Mouse (Mus musculus) ES-Bruce4 (cell line): ENCODE measurements around the gene C1qtnf1. TPM values are rescaled to one million over a fixed set of nuclear protein-coding genes. Genes with fewer than 3 reads are reported as not detected.

Source experiments
- H3K27ac ChIP-seq: 2 replicates; pipeline ENCODE4 v1.5.1; 2012; ENCODE audit warnings: low read length, inconsistent platforms; ENCODE audit not compliant: insufficient read depth
- H3K27me3 ChIP-seq: 2 replicates; pipeline ENCODE4 v1.6.1; 2012; ENCODE audit warnings: mild to moderate bottlenecking, low read length, inconsistent platforms; ENCODE audit not compliant: control insufficient read depth, poor library complexity, insufficient read depth, severe bottlenecking
- H3K36me3 ChIP-seq: 2 replicates; pipeline ENCODE4 v1.6.1; 2012; ENCODE audit warnings: inconsistent platforms, mild to moderate bottlenecking, low read length, moderate library complexity; ENCODE audit not compliant: control insufficient read depth, poor library complexity, insufficient read depth, severe bottlenecking
- H3K4me1 ChIP-seq: one replicate; pipeline ENCODE4 v1.8.1; 2011; ENCODE audit warnings: low read length; ENCODE audit not compliant: control insufficient read depth, insufficient read depth
- H3K4me3 ChIP-seq: 2 replicates; pipeline ENCODE4 v1.5.1; 2011; ENCODE audit warnings: low read depth, mild to moderate bottlenecking, low read length
- H3K9ac ChIP-seq: 2 replicates; pipeline ENCODE4 v1.6.1; 2012; ENCODE audit warnings: low read depth, mild to moderate bottlenecking, inconsistent platforms; ENCODE audit not compliant: poor library complexity, severe bottlenecking
- H3K9me3 ChIP-seq: replicated peaks from 2 replicates; pipeline ENCODE4 v1.6.1; 2012; ENCODE audit warnings: mild to moderate bottlenecking, low read length, inconsistent platforms; ENCODE audit not compliant: control insufficient read depth, poor library complexity, insufficient read depth, severe bottlenecking
- CTCF ChIP-seq: IDR thresholded peaks from one replicate; pipeline ENCODE4 v1.8.1; 2011; ENCODE audit warnings: low read depth, low read length
- EP300 ChIP-seq: IDR thresholded peaks from 2 replicates; pipeline ENCODE4 v1.6.1; 2011; ENCODE audit warnings: low read depth, low read length; ENCODE audit not compliant: insufficient read depth
- POLR2A ChIP-seq: IDR thresholded peaks from one replicate; pipeline ENCODE4 v1.8.1; 2011; ENCODE audit warnings: low read length; ENCODE audit not compliant: insufficient read depth
- polyA plus RNA-seq: library from polyadenylated mRNA; stranded (reverse); fragments of >200 nt; gene quantifications from 2 replicates; pipeline ENCODE4 v1.2.4, GENCODE M21; 2011; ENCODE audit warnings: low read depth; ENCODE audit not compliant: missing spikeins, insufficient read depth, insufficient read length

Gene C1qtnf1
- polyA plus RNA-seq, 1 experiment: 2.4 TPM

GRCm38 (mm10) chr11:118409106-118410072 is 18.6 kb upstream of the C1qtnf1 start:
- Histone ChIP-seq H3K36me3 (peaks cover 4% of the 10 kb centered on the region; the same call in 1 of the 2 replicates), H3K27ac (no peak overlapping the region), H3K4me1 (no peaks in the 10 kb centered on the region), H3K9ac (no peak overlapping the region), H3K4me3 (no peak overlapping the region), H3K27me3 (no peaks in the 10 kb centered on the region), H3K9me3 (no peaks in the 10 kb centered on the region)
- TF ChIP-seq CTCF (no peak), POLR2A (no peak), EP300 (no peak)

GRCm38 (mm10) chr11:118410073-118410444 is 17.9 kb upstream of the C1qtnf1 start:
- Histone ChIP-seq H3K4me3 (no peak overlapping the region), H3K27ac (no peak overlapping the region), H3K36me3 (peaks cover 4% of the 10 kb centered on the region; the same call in 1 of the 2 replicates), H3K9me3 (no peaks in the 10 kb centered on the region), H3K9ac (no peak overlapping the region), H3K4me1 (no peaks in the 10 kb centered on the region), H3K27me3 (no peaks in the 10 kb centered on the region)
- TF ChIP-seq CTCF: no peak

GRCm38 (mm10) chr11:118410479-118410878 is 17.5 kb upstream of the C1qtnf1 start:
- Histone ChIP-seq H3K36me3 (peaks cover 4% of the 10 kb centered on the region; the same call in 1 of the 2 replicates), H3K4me3 (no peak overlapping the region), H3K9me3 (no peaks in the 10 kb centered on the region), H3K9ac (no peak overlapping the region), H3K27me3 (no peaks in the 10 kb centered on the region), H3K27ac (no peak overlapping the region), H3K4me1 (no peaks in the 10 kb centered on the region)
- no peak for TF ChIP-seq EP300

- Histone ChIP-seq H3K27me3 (no peaks in the 10 kb centered on the region), H3K4me1 (no peaks in the 10 kb centered on the region), H3K9me3 (no peaks in the 10 kb centered on the region), H3K27ac (no peak overlapping the region), H3K36me3 (peaks cover 4% of the 10 kb centered on the region; the same call in 1 of the 2 replicates), H3K9ac (no peak overlapping the region), H3K4me3 (no peak overlapping the region)
- TF ChIP-seq CTCF (no peak), POLR2A (no peak), EP300 (no peak)
Observed at GRCm38 (mm10) chr11:118411271-118411670, 16.7 kb upstream of the C1qtnf1 start.

GRCm38 (mm10) chr11:118412601-118413000 is 15.4 kb upstream of the C1qtnf1 start:
- H3K27ac ChIP-seq: no peak overlapping the region
- H3K4me3 ChIP-seq: no peak overlapping the region
- H3K4me1 ChIP-seq: peaks cover 2% of the 10 kb centered on the region
- no peaks in the 10 kb centered on the region for H3K27me3 ChIP-seq
- no peaks in the 10 kb centered on the region for H3K9me3 ChIP-seq
- H3K9ac ChIP-seq: no peak overlapping the region
- no peak for TF ChIP-seq CTCF
- peaks cover 4% of the 10 kb centered on the region; the same call in 1 of the 2 replicates for H3K36me3 ChIP-seq

GRCm38 (mm10) chr11:118413055-118413454 is 14.9 kb upstream of the C1qtnf1 start:
- peaks cover 2% of the 10 kb centered on the region for H3K4me1 ChIP-seq
- peaks cover 4% of the 10 kb centered on the region; the same call in 1 of the 2 replicates for H3K36me3 ChIP-seq
- TF ChIP-seq EP300: no peak
- TF ChIP-seq POLR2A: no peak
- no peak for TF ChIP-seq CTCF
- no peak overlapping the region for H3K27ac ChIP-seq
- H3K9ac ChIP-seq: no peak overlapping the region
- no peaks in the 10 kb centered on the region for H3K27me3 ChIP-seq
- H3K4me3 ChIP-seq: no peak overlapping the region
- H3K9me3 ChIP-seq: no peaks in the 10 kb centered on the region
